Mouse (Mus musculus) hindbrain, embryonic 14.5 days (tissue): ENCODE measurements around the gene Tgfb1i1. TPM values are rescaled to one million over a fixed set of nuclear protein-coding genes. Genes with fewer than 3 reads are reported as not detected.

Source experiments
- ATAC-seq: fragments of 200-750 bp; cut with Nextera tagmentation; 2 replicates; pipeline ENCODE4 v1.8.0; 2017; ENCODE audit warnings: moderate number of reproducible peaks, mild to moderate bottlenecking, moderate TSS enrichment, moderate library complexity; ENCODE audit not compliant: low FRiP score
- DNase-seq: peaks from one replicate; pipeline ENCODE4 v3.0.0-alpha.2; 2015; ENCODE audit warnings: low spot score
- H3K27ac ChIP-seq: fragments of 300-500 bp; sonication (generic); 2 replicates; pipeline ENCODE4 v1.5.1; 2014; ENCODE audit warnings: mild to moderate bottlenecking, moderate library complexity
- H3K27me3 ChIP-seq: fragments of 300-500 bp; sonication (generic); 2 replicates; pipeline ENCODE4 v1.6.1; 2014; ENCODE audit warnings: mild to moderate bottlenecking, low read length, mixed read lengths; ENCODE audit not compliant: control insufficient read depth, insufficient read depth
- H3K36me3 ChIP-seq: fragments of 300-500 bp; sonication (generic); replicated peaks from 2 replicates; pipeline ENCODE4 v1.6.1; 2014; ENCODE audit not compliant: control insufficient read depth, insufficient read depth
- H3K4me1 ChIP-seq: fragments of 300-500 bp; sonication (generic); replicated peaks from 2 replicates; pipeline ENCODE4 v1.6.1; 2014; ENCODE audit warnings: antibody characterized with exemption, low read length, mixed read lengths; ENCODE audit not compliant: control insufficient read depth, insufficient read depth
- H3K4me2 ChIP-seq: fragments of 300-500 bp; sonication (generic); replicated peaks from 2 replicates; pipeline ENCODE4 v1.6.1; 2014; ENCODE audit warnings: mild to moderate bottlenecking, moderate library complexity
- H3K4me3 ChIP-seq: fragments of 300-500 bp; sonication (generic); replicated peaks from 2 replicates; pipeline ENCODE4 v1.5.1; 2014; ENCODE audit warnings: mild to moderate bottlenecking, low read length
- H3K9ac ChIP-seq: fragments of 300-500 bp; sonication (generic); 2 replicates; pipeline ENCODE4 v1.6.1; 2014
- H3K9me3 ChIP-seq: fragments of 300-500 bp; sonication (generic); 2 replicates; pipeline ENCODE4 v1.6.1; 2016; ENCODE audit warnings: low read length; ENCODE audit not compliant: control insufficient read depth
- WGBS: fragments of 180-500 bp; shearing (Covaris S2); extraction: QIAGEN DNeasy Blood & Tissue Kit; methylation state at CpG from one replicate; pipeline ENCODE4 v1.1.7; 2014; 5-methylcytosine and 5-hydroxymethylcytosine counted together
- polyA plus RNA-seq: library from polyadenylated mRNA; unstranded; fragments of >200 nt; fragmentation: Nextera tagmentation; extraction: Ambion mirVana; gene quantifications from 2 replicates; pipeline ENCODE4 v1.2.1, GENCODE M21; 2014

The Tgfb1i1 gene
- polyA plus RNA-seq, 1 experiment from 2014 or later: 27.8 TPM

- Histone ChIP-seq H3K9me3 (no peaks in the 10 kb centered on the region), H3K27me3 (no peaks in the 10 kb centered on the region), H3K4me1 (peaks cover 16% of the 10 kb centered on the region), H3K4me3 (peak overlapping the region; percentile 90), H3K9ac (peak overlapping the region; percentile 89), H3K4me2 (peak overlapping the region; percentile 92), H3K27ac (peak overlapping the region; percentile 70), H3K36me3 (no peaks in the 10 kb centered on the region)
- ATAC-seq: no peak
- WGBS: 39% methylated on average over 10 of the region's 10 CpGs
- DNase-seq: no peak
Measured at GRCm38 (mm10) chr7:128297291-128297616, 50.6 kb downstream of the Tgfb1i1 start.

DNA sequence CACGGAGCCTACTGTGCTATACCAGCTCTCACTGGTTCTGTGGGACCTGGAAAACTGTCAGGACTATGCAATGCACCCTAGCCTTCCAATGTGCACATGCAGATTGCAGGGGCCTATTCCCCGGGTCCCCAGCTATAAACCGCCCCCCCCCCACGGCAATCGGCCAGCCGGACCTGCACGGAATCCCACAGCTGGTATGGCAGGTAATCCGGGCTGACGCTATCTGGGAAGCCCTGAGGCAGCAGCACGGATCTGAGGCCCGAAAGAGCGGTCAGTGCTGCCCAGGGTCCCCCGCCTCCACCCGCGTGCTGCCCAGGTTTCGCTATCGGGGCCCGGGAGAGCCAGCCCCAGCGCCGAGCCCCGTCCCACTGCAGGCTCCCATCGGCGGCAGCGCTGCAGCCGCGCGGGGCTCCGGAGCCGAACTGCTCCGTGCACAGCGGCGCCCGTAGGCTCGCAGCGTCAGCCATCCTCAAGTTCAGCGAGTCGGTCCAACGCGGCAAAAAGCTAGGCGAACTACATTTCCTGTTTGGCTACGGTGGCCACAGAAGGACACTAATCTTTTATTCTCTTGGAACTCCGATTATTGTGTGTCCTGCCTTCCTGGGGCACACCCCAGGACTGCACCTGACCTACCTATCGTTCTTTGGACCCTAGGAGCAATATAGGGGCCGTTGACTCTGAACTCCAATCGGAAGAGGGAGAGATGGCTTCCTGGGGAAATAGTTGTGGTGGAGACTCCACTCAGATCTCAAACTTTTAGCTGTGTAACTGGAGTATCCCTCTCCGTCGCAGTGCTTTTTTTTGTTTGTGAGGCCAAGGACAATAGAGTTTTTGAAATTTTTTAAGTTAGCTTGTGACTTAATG lies 51.2 kb downstream of the Tgfb1i1 start, which contains the start of gene BC017158:
Gene BC017158 (minus strand): TSS at position 554 of the 864 bp plus-strand sequence.
- Histone ChIP-seq H3K9me3 (no peaks in the 10 kb centered on the region), H3K4me1 (peaks cover 16% of the 10 kb centered on the region), H3K27ac (peak within 1 kb of the TSS; percentile 70), H3K27me3 (no peaks in the 10 kb centered on the region), H3K4me3 (peak within 1 kb of the TSS; percentile 90), H3K36me3 (no peaks in the 10 kb centered on the region), H3K9ac (peak within 1 kb of the TSS; percentile 89), H3K4me2 (peak within 1 kb of the TSS; percentile 92)
- peak; percentile 70 for DNase-seq
- WGBS: 3% methylated on average over 47 of the region's 47 CpGs
- ATAC-seq: peak; percentile 59; the same call in 1 of the 2 replicates

GRCm38 (mm10) chr7:128298481-128299342 lies 52.1 kb downstream of the Tgfb1i1 start:
- peak overlapping the region; percentile 90 for H3K4me3 ChIP-seq
- ATAC-seq: no peak
- H3K27ac ChIP-seq: peak overlapping the region; percentile 70
- no peaks in the 10 kb centered on the region for H3K36me3 ChIP-seq
- peak overlapping the region; percentile 92 for H3K4me2 ChIP-seq
- H3K27me3 ChIP-seq: no peaks in the 10 kb centered on the region
- peak; percentile 71 for DNase-seq
- WGBS: 78% methylated on average over 8 of the region's 8 CpGs
- H3K9me3 ChIP-seq: no peaks in the 10 kb centered on the region
- H3K9ac ChIP-seq: peak overlapping the region; percentile 89; the same call in 1 of the 2 replicates
- peaks cover 16% of the 10 kb centered on the region for H3K4me1 ChIP-seq

GRCm38 (mm10) chr7:128300952-128301351 lies 54.3 kb downstream of the Tgfb1i1 start:
- WGBS: 82% methylated on average over 3 of the region's 3 CpGs
- no peaks in the 10 kb centered on the region for H3K36me3 ChIP-seq
- no peaks in the 10 kb centered on the region for H3K9me3 ChIP-seq
- H3K27ac ChIP-seq: no peak overlapping the region
- no peak overlapping the region for H3K9ac ChIP-seq
- DNase-seq: no peak
- ATAC-seq: no peak
- H3K4me2 ChIP-seq: no peak overlapping the region
- H3K4me3 ChIP-seq: no peak overlapping the region
- peaks cover 16% of the 10 kb centered on the region for H3K4me1 ChIP-seq
- no peaks in the 10 kb centered on the region for H3K27me3 ChIP-seq

GRCm38 (mm10) chr7:128302151-128302550 lies 55.5 kb downstream of the Tgfb1i1 start:
- H3K9me3 ChIP-seq: no peaks in the 10 kb centered on the region
- H3K9ac ChIP-seq: no peak overlapping the region
- no peak overlapping the region for H3K4me2 ChIP-seq
- H3K27me3 ChIP-seq: no peaks in the 10 kb centered on the region
- ATAC-seq (no peak), DNase-seq (no peak)
- WGBS: 88% methylated on average over 3 of the region's 3 CpGs
- no peak overlapping the region for H3K4me3 ChIP-seq
- H3K4me1 ChIP-seq: peaks cover 13% of the 10 kb centered on the region
- H3K36me3 ChIP-seq: no peaks in the 10 kb centered on the region
- no peak overlapping the region for H3K27ac ChIP-seq

- Histone ChIP-seq H3K4me3 (no peak overlapping the region), H3K9ac (no peak overlapping the region), H3K36me3 (no peaks in the 10 kb centered on the region), H3K27ac (no peak overlapping the region), H3K4me1 (no peaks in the 10 kb centered on the region), H3K9me3 (no peaks in the 10 kb centered on the region), H3K4me2 (no peak overlapping the region), H3K27me3 (no peaks in the 10 kb centered on the region)
- ATAC-seq (no peak), DNase-seq (no peak)
- 70% methylated on average over 6 of the region's 6 CpGs for WGBS
Measured at GRCm38 (mm10) chr7:128304198-128304597, 57.6 kb downstream of the Tgfb1i1 start.

DNA sequence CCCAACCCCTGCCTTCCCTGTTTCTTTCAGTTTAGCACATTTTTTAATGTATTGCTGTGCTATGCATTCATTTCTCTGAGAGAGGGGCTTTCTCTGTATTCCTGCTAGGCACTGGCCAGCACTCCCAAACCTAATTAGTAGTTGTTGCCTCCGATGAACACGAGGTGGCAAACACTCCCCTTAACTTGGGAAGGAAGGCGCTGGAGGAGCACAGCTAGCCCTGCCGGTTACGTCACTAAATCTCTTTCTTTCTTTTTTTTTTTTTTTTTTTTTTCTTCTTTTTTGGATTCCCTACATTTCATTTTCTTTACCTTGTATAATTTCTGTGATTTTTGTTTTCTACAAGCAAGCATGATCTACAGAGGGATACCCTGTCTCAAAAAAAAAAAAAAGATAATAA lies 58.3 kb downstream of the Tgfb1i1 start:
- Histone ChIP-seq H3K4me2 (no peak overlapping the region), H3K27ac (no peak overlapping the region), H3K27me3 (no peaks in the 10 kb centered on the region), H3K36me3 (no peaks in the 10 kb centered on the region), H3K4me3 (no peak overlapping the region), H3K9ac (no peak overlapping the region), H3K4me1 (no peaks in the 10 kb centered on the region), H3K9me3 (no peaks in the 10 kb centered on the region)
- ATAC-seq (0 out of 2 replicates have a peak, but pooled peaks have one; percentile 51), DNase-seq (peak; percentile 75)
- 13% methylated on average over 5 of the region's 5 CpGs for WGBS
